Mouse (Mus musculus): Measurements from ENCODE around the gene Dna2. TPM values are rescaled to one million over a fixed set of nuclear protein-coding genes. Genes with fewer than 3 reads are reported as not detected.

Dna2 gene
- polyA plus RNA-seq, 1 experiment: 5.7 TPM

- Histone ChIP-seq H3K36me3 (ENCODE audit: control insufficient read depth, insufficient read depth) (peaks cover 51% of the 10 kb centered on the region), H3K79me2 (ENCODE audit: control insufficient read depth, insufficient read depth) (peaks cover 82% of the 10 kb centered on the region), H3K79me3 (ENCODE audit: low read depth) (peaks cover 69% of the 10 kb centered on the region), H3K4me3 (ENCODE audit: insufficient read depth, poor library complexity, severe bottlenecking) (no peak overlapping the region), H3K27me3 (ENCODE audit: control insufficient read depth, insufficient read depth, insufficient read length) (no peaks in the 10 kb centered on the region), H3ac (ENCODE audit: control insufficient read depth, insufficient read length, low read depth) (no peak overlapping the region)
- no peak for TF ChIP-seq CTCF (IDR thresholded peaks at IDR 0.05; ENCODE audit: control insufficient read depth, insufficient read depth, insufficient read length)
- TF ChIP-seq MYOG (IDR thresholded peaks at IDR 0.05; ENCODE audit: control insufficient read depth, extremely low read depth, insufficient read length): no peak
- no peak for TF ChIP-seq CEBPB (IDR thresholded peaks at IDR 0.05; ENCODE audit: low read depth)
- TF ChIP-seq MAX (IDR thresholded peaks at IDR 0.05): no peak
- no peak for TF ChIP-seq FOSL1 (IDR thresholded peaks at IDR 0.05; ENCODE audit: insufficient read depth, low read length, poor library complexity, severe bottlenecking)
- TF ChIP-seq USF1 (IDR thresholded peaks at IDR 0.05; ENCODE audit: low read depth): no peak
Measured at GRCm38 (mm10) chr10:63019304-63019703, 72.5 kb downstream of the Dna2 start.

- Histone ChIP-seq H3K79me2 (ENCODE audit: control insufficient read depth, insufficient read depth) (peaks cover 69% of the 10 kb centered on the region), H3ac (ENCODE audit: control insufficient read depth, insufficient read length, low read depth) (no peak overlapping the region), H3K36me3 (ENCODE audit: control insufficient read depth, insufficient read depth) (peaks cover 28% of the 10 kb centered on the region), H3K4me3 (ENCODE audit: insufficient read depth, poor library complexity, severe bottlenecking) (peak overlapping the region; percentile 72), H3K79me3 (ENCODE audit: low read depth) (peaks cover 61% of the 10 kb centered on the region), H3K27me3 (ENCODE audit: control insufficient read depth, insufficient read depth, insufficient read length) (no peaks in the 10 kb centered on the region)
- TF ChIP-seq FOSL1 (IDR thresholded peaks at IDR 0.05; ENCODE audit: insufficient read depth, low read length, poor library complexity, severe bottlenecking) (no peak), CEBPB (IDR thresholded peaks at IDR 0.05; ENCODE audit: low read depth) (no peak), USF1 (IDR thresholded peaks at IDR 0.05; ENCODE audit: low read depth) (no peak), MYOD1 (IDR thresholded peaks at IDR 0.05; ENCODE audit: control insufficient read depth, insufficient read length, low read depth) (no peak), MYOG (IDR thresholded peaks at IDR 0.05; ENCODE audit: control insufficient read depth, extremely low read depth, insufficient read length) (no peak), CTCF (IDR thresholded peaks at IDR 0.05; ENCODE audit: control insufficient read depth, insufficient read depth, insufficient read length) (no peak), MAX (IDR thresholded peaks at IDR 0.05) (no peak)
Measured at GRCm38 (mm10) chr10:63021702-63022101, 74.9 kb downstream of the Dna2 start.

DNA sequence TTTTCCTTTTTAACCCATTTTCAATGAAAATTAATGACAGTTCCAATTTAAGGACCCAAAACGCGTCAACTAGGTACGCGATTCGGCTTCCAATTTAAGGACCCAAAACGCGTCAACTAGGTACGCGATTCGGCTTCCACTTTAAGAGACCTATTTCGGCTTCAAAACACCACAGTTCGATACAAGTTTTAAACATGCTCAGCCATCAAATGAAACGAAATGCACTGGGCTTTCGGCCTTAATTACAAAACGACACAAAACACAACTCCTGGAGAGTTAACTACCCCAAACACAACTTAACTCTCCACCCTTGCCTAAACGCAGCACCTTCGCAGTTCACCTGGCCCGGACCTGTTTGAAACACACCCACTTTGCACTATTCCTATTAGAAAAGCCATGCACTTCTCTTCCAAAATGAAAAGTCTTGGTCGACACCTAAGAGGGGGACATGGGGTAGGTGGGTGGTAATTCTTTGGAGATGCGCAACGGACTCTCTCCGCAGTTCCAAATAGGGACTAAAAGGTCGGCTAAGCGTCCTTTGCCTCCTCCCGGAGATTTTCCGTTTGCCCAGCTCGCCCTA, 75.8 kb downstream of the Dna2 start:
- H3K79me2 ChIP-seq (ENCODE audit: control insufficient read depth, insufficient read depth): peaks cover 60% of the 10 kb centered on the region

DNA sequence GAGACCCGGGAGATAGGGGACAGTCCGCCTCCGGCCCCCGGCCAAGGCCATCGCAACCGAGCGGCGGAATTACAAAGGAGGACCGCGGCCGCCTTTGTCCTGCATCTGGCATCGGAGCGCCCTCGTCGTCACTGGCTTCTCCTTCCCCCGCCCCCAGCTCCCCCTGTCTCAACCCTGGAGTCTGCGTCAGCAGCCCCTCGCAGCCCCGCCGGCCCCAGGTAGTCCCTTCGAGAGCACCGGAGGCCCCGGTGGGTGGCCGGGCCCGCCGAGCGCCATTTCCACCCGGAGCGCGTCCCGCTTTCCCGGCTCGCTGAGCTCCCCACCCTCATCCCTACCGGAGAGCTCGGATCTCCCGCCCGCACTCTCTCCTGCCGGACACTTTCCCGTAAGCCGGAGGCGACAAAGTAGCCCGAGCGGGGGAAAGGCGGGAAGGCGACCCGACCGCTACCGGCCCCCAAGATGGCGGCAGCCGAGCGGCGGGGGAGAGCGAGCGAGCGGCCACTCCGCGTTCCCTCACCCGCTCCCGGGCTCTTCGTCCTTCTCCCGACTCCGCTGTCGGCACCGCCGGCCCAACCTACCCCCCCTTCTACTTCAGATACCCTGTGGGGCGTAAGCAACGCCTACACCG, 76.4 kb downstream of the Dna2 start:
- Histone ChIP-seq H3ac (ENCODE audit: control insufficient read depth, insufficient read length, low read depth) (peak overlapping the region; percentile 98), H3K36me3 (ENCODE audit: control insufficient read depth, insufficient read depth) (peaks cover 13% of the 10 kb centered on the region), H3K4me3 (ENCODE audit: insufficient read depth, poor library complexity, severe bottlenecking) (peak overlapping the region; percentile 72), H3K79me2 (ENCODE audit: control insufficient read depth, insufficient read depth) (peaks cover 54% of the 10 kb centered on the region), H3K27me3 (ENCODE audit: control insufficient read depth, insufficient read depth, insufficient read length) (no peaks in the 10 kb centered on the region), H3K79me3 (ENCODE audit: low read depth) (peaks cover 47% of the 10 kb centered on the region)
- TF ChIP-seq CEBPB (IDR thresholded peaks at IDR 0.05; ENCODE audit: low read depth): no peak
- no peak for TF ChIP-seq USF1 (IDR thresholded peaks at IDR 0.05; ENCODE audit: low read depth)
- no peak for TF ChIP-seq FOSL1 (IDR thresholded peaks at IDR 0.05; ENCODE audit: insufficient read depth, low read length, poor library complexity, severe bottlenecking)
- no peak for TF ChIP-seq MYOD1 (IDR thresholded peaks at IDR 0.05; ENCODE audit: control insufficient read depth, insufficient read length, low read depth)
- TF ChIP-seq CTCF (IDR thresholded peaks at IDR 0.05; ENCODE audit: control insufficient read depth, insufficient read depth, insufficient read length): no peak
- no peak for TF ChIP-seq MAX (IDR thresholded peaks at IDR 0.05)
- TF ChIP-seq MYOG (IDR thresholded peaks at IDR 0.05; ENCODE audit: control insufficient read depth, extremely low read depth, insufficient read length): no peak

More for the DNA sequence above, 75.8 kb downstream of the Dna2 start:
- Histone ChIP-seq H3ac (ENCODE audit: control insufficient read depth, insufficient read length, low read depth) (peak overlapping the region; percentile 98), H3K79me3 (ENCODE audit: low read depth) (peaks cover 52% of the 10 kb centered on the region), H3K36me3 (ENCODE audit: control insufficient read depth, insufficient read depth) (peaks cover 19% of the 10 kb centered on the region), H3K4me3 (ENCODE audit: insufficient read depth, poor library complexity, severe bottlenecking) (peak overlapping the region; percentile 72), H3K27me3 (ENCODE audit: control insufficient read depth, insufficient read depth, insufficient read length) (no peaks in the 10 kb centered on the region)
- no peak for TF ChIP-seq MAX (IDR thresholded peaks at IDR 0.05)
- no peak for TF ChIP-seq USF1 (IDR thresholded peaks at IDR 0.05; ENCODE audit: low read depth)
- TF ChIP-seq CEBPB (IDR thresholded peaks at IDR 0.05; ENCODE audit: low read depth): no peak
- TF ChIP-seq MYOG (IDR thresholded peaks at IDR 0.05; ENCODE audit: control insufficient read depth, extremely low read depth, insufficient read length): no peak
- TF ChIP-seq FOSL1 (IDR thresholded peaks at IDR 0.05; ENCODE audit: insufficient read depth, low read length, poor library complexity, severe bottlenecking): no peak
- TF ChIP-seq CTCF (IDR thresholded peaks at IDR 0.05; ENCODE audit: control insufficient read depth, insufficient read depth, insufficient read length): no peak
- TF ChIP-seq MYOD1 (IDR thresholded peaks at IDR 0.05; ENCODE audit: control insufficient read depth, insufficient read length, low read depth): no peak

Other genes with a start within 250 kb of the Dna2 start
- gene Stox1, start 220.9 kb upstream of the Dna2 start, polyA plus RNA-seq (2012; fragmentation: generic; extraction: Trizol): not detected
- gene Ccar1, start 154.7 kb upstream of the Dna2 start, polyA plus RNA-seq (2012; fragmentation: generic; extraction: Trizol): 24.7 TPM
- 0.29 TPM for gene Tet1, start 38.0 kb upstream of the Dna2 start, polyA plus RNA-seq (2012; fragmentation: generic; extraction: Trizol)
- gene Slc25a16, start 26.4 kb upstream of the Dna2 start, polyA plus RNA-seq (2012; fragmentation: generic; extraction: Trizol): 3.6 TPM
- gene Rufy2, start 33.2 kb downstream of the Dna2 start, polyA plus RNA-seq (2012; fragmentation: generic; extraction: Trizol): 2.4 TPM
- gene Hnrnph3, start 77.2 kb downstream of the Dna2 start, polyA plus RNA-seq (2012; fragmentation: generic; extraction: Trizol): 15.9 TPM
- 0.11 TPM for gene Pbld2, start 77.3 kb downstream of the Dna2 start, polyA plus RNA-seq (2012; fragmentation: generic; extraction: Trizol)
- 1.4 TPM for gene Pbld1, start 113.1 kb downstream of the Dna2 start, polyA plus RNA-seq (2012; fragmentation: generic; extraction: Trizol)
- not detected for gene Atoh7, start 152.6 kb downstream of the Dna2 start, polyA plus RNA-seq (2012; fragmentation: generic; extraction: Trizol)

Measured in C2C12 (cell line).